Mouse (Mus musculus) E14TG2a.4 (cell line): ENCODE measurements around the gene Hspb7.
A peak's percentile ranks its signal among the peaks of the same experiment; 100 is the strongest.

Experiments
- CTCF ChIP-seq: conservative IDR thresholded peaks from 2 replicates; pipeline ENCODE4 v1.5.1; 2014; ENCODE audit warnings: low read length
- NANOG ChIP-seq: IDR thresholded peaks from 2 replicates; pipeline ENCODE4 v1.6.1; 2014; ENCODE audit warnings: borderline replicate concordance, low read length, mixed read lengths

GRCm38 (mm10) chr4:141404518-141405313, 15.9 kb upstream of the Hspb7 start:
- TF ChIP-seq CTCF (peak; percentile 83), NANOG (no peak)
